Mouse (Mus musculus): Measurements from ENCODE around the gene Atp1b3. TPM values are rescaled to one million over a fixed set of nuclear protein-coding genes. Genes with fewer than 3 reads are reported as not detected.

Atp1b3 gene
- polyA plus RNA-seq (2014; fragmentation: Illumina TruSeq; extraction: RNeasy Lipid Tissue Mini Kit (QIAGEN cat#74804); ENCODE audit: low replicate concordance) = 99.6 TPM

GRCm38 (mm10) chr9:96364141-96364838, at the start of gene Atp1b3:
Gene Atp1b3, minus strand, starts transcription at chr9:96364442.

Other genes with a start within 250 kb of the Atp1b3 start
- gene Gk5, start 245.1 kb downstream of the Atp1b3 start, polyA plus RNA-seq (2014; fragmentation: Illumina TruSeq; extraction: RNeasy Lipid Tissue Mini Kit (QIAGEN cat#74804); ENCODE audit: low replicate concordance) = 38.0 TPM
- gene Tfdp2, start 168.2 kb downstream of the Atp1b3 start, polyA plus RNA-seq (2014; fragmentation: Illumina TruSeq; extraction: RNeasy Lipid Tissue Mini Kit (QIAGEN cat#74804); ENCODE audit: low replicate concordance) = 101 TPM
- 106 TPM for gene Rnf7, start 114.2 kb upstream of the Atp1b3 start, polyA plus RNA-seq (2014; fragmentation: Illumina TruSeq; extraction: RNeasy Lipid Tissue Mini Kit (QIAGEN cat#74804); ENCODE audit: low replicate concordance)
- not detected for gene Gm28729, start 160.8 kb upstream of the Atp1b3 start, polyA plus RNA-seq (2014; fragmentation: Illumina TruSeq; extraction: RNeasy Lipid Tissue Mini Kit (QIAGEN cat#74804); ENCODE audit: low replicate concordance)

Data from small intestine, adult 10 weeks (tissue).